Mouse (Mus musculus): ENCODE data around the gene Abcg5. TPM values are rescaled to one million over a fixed set of nuclear protein-coding genes. Genes with fewer than 3 reads are reported as not detected.

Gene Abcg5
- polyA plus RNA-seq, 1 experiment from 2014 or later: 0.50 TPM

DNA sequence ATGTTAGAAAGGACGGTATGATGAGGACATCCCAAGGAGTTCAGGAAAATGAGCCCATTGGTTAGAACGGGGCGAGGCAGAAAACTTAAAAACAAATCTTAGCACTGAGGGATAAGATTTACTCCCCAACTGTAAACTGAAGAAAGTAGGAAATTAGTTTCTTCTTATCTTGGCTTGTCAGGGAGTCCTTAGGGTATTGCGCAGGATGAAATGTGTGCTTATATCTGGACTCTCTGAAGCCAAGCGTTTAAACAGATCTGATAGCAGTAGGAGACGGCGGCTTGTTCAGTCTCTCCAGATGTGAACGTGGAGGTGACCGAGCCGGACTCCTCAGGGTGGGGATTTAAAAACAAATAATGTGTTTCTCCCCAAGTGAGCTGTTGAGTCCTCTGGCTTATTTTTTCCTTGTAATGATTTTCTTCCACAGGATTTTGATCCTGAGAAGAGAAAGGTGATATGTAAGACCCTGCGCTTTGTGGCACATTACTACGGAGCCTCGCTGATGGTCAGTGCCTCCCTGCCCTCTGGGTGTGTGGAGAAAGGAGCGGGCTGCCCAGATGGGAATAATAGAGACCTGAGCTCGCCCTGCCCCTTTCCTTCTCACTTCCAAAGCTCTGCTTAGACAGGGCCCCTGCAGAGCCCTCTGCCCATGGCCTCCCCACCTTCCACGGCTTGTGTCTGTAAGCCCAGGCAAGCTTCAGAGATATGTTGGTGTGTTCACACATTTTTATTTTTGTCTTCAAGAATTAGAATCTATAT, 38.3 kb downstream of the Abcg5 start:
- H3K27ac ChIP-seq (ENCODE audit: low read depth, low read length): no peak overlapping the region
- no peak overlapping the region for H3K4me2 ChIP-seq (ENCODE audit: low read depth, low read length)
- WGBS: 66% methylated on average over 16 of the region's 16 CpGs
- no peaks in the 10 kb centered on the region for H3K36me3 ChIP-seq (ENCODE audit: control insufficient read depth, insufficient read depth, low read length)
- no peak for ATAC-seq (ENCODE audit: low read depth)
- no peaks in the 10 kb centered on the region for H3K27me3 ChIP-seq (ENCODE audit: control insufficient read depth, insufficient read depth, low read length)
- H3K9ac ChIP-seq (replicated peaks; ENCODE audit: low read depth, low read length): no peak overlapping the region
- H3K4me3 ChIP-seq (ENCODE audit: low read depth, low read length): no peak overlapping the region
- H3K4me1 ChIP-seq (ENCODE audit: control insufficient read depth, insufficient read depth, low read length): 0 out of 2 replicates have a peak, but pooled peaks cover 2% of the 10 kb centered on the region
- H3K9me3 ChIP-seq (ENCODE audit: control insufficient read depth, low read length): no peaks in the 10 kb centered on the region

- no peaks in the 10 kb centered on the region for H3K27me3 ChIP-seq (ENCODE audit: control insufficient read depth, insufficient read depth, low read length)
- H3K9ac ChIP-seq (replicated peaks; ENCODE audit: low read depth, low read length): no peak overlapping the region
- H3K4me3 ChIP-seq (ENCODE audit: low read depth, low read length): no peak overlapping the region
- no peak overlapping the region for H3K27ac ChIP-seq (ENCODE audit: low read depth, low read length)
- 0 out of 2 replicates have a peak, but pooled peaks cover 2% of the 10 kb centered on the region for H3K4me1 ChIP-seq (ENCODE audit: control insufficient read depth, insufficient read depth, low read length)
- no peaks in the 10 kb centered on the region for H3K9me3 ChIP-seq (ENCODE audit: control insufficient read depth, low read length)
- no peak for ATAC-seq (ENCODE audit: low read depth)
- no peaks in the 10 kb centered on the region for H3K36me3 ChIP-seq (ENCODE audit: control insufficient read depth, insufficient read depth, low read length)
- H3K4me2 ChIP-seq (ENCODE audit: low read depth, low read length): no peak overlapping the region
- WGBS: 92% methylated on average over 9 of the region's 9 CpGs
Observed at GRCm38 (mm10) chr17:84642324-84642723, 40.5 kb downstream of the Abcg5 start.

GRCm38 (mm10) chr17:84641893-84642292, 40.9 kb downstream of the Abcg5 start:
- H3K27ac ChIP-seq (ENCODE audit: low read depth, low read length): no peak overlapping the region
- 0 out of 2 replicates have a peak, but pooled peaks cover 2% of the 10 kb centered on the region for H3K4me1 ChIP-seq (ENCODE audit: control insufficient read depth, insufficient read depth, low read length)
- H3K36me3 ChIP-seq (ENCODE audit: control insufficient read depth, insufficient read depth, low read length): no peaks in the 10 kb centered on the region
- H3K9me3 ChIP-seq (ENCODE audit: control insufficient read depth, low read length): no peaks in the 10 kb centered on the region
- H3K27me3 ChIP-seq (ENCODE audit: control insufficient read depth, insufficient read depth, low read length): no peaks in the 10 kb centered on the region
- no peak overlapping the region for H3K4me3 ChIP-seq (ENCODE audit: low read depth, low read length)
- no peak for ATAC-seq (ENCODE audit: low read depth)
- H3K4me2 ChIP-seq (ENCODE audit: low read depth, low read length): no peak overlapping the region
- no peak overlapping the region for H3K9ac ChIP-seq (replicated peaks; ENCODE audit: low read depth, low read length)
- WGBS: 31% methylated on average over 3 of the region's 3 CpGs

DNA sequence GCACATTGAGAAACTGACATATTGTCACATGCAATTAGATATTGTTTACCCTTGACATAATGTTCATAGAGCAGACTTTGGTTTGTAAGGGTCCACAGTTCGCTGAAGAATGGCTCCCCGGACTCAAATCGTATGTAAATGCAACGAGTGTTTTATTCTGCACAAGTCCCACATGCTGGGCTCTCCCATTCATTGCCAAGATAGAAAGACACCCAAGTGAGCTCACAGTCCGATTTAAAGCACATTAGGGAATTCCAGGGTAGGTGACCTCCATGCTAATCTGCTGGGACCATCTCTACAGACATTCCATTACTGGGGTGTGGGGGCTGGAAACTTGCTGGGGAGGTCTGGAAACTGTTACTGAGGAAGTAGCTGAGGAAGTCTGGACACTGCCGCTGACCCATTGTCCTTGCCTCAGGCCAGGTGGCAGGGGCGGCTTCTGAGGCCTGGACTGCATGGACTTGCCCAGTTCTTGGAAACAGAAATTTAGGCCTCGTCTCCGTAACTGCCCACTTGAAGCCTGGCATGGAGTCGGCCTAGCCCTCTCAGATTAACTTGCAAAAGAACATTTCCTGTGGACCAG, 42.9 kb downstream of the Abcg5 start:
- no peaks in the 10 kb centered on the region for H3K27me3 ChIP-seq (ENCODE audit: control insufficient read depth, insufficient read depth, low read length)
- no peak overlapping the region for H3K4me3 ChIP-seq (ENCODE audit: low read depth, low read length)
- no peak overlapping the region for H3K27ac ChIP-seq (ENCODE audit: low read depth, low read length)
- H3K9ac ChIP-seq (replicated peaks; ENCODE audit: low read depth, low read length): no peak overlapping the region
- no peak for ATAC-seq (ENCODE audit: low read depth)
- H3K9me3 ChIP-seq (ENCODE audit: control insufficient read depth, low read length): no peaks in the 10 kb centered on the region
- H3K36me3 ChIP-seq (ENCODE audit: control insufficient read depth, insufficient read depth, low read length): no peaks in the 10 kb centered on the region
- 61% methylated on average over 10 of the region's 10 CpGs for WGBS
- H3K4me1 ChIP-seq (ENCODE audit: control insufficient read depth, insufficient read depth, low read length): no peaks in the 10 kb centered on the region
- no peak overlapping the region for H3K4me2 ChIP-seq (ENCODE audit: low read depth, low read length)

- Histone ChIP-seq H3K4me3 (ENCODE audit: low read depth, low read length) (no peak overlapping the region), H3K9me3 (ENCODE audit: control insufficient read depth, low read length) (no peaks in the 10 kb centered on the region), H3K27ac (ENCODE audit: low read depth, low read length) (no peak overlapping the region), H3K27me3 (ENCODE audit: control insufficient read depth, insufficient read depth, low read length) (no peaks in the 10 kb centered on the region), H3K4me1 (ENCODE audit: control insufficient read depth, insufficient read depth, low read length) (no peaks in the 10 kb centered on the region), H3K9ac (replicated peaks; ENCODE audit: low read depth, low read length) (no peak overlapping the region), H3K4me2 (ENCODE audit: low read depth, low read length) (no peak overlapping the region), H3K36me3 (ENCODE audit: control insufficient read depth, insufficient read depth, low read length) (no peaks in the 10 kb centered on the region)
- ATAC-seq (ENCODE audit: low read depth): no peak
- WGBS: 92% methylated on average over 6 of the region's 6 CpGs
Observed at GRCm38 (mm10) chr17:84637971-84638370, 44.8 kb downstream of the Abcg5 start.

DNA sequence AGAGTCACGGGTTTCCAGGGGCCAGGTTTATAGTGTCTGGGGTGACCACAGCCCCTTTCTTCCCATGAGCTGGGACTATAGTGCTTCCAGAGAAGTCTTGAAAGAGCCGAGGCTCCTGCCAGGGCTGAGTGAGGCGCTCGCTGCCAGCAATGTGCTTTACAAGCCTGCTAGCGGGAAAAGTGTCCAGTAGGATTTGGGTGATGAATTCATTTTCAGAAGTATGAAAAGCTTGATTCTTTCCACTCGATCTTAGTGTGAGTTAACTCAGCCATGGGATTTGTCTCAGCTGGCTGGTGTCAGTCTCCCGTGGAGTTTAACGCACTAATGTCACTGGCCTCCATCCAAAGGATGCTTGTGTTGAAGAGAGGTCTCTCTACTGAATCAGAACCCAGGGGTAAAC, 46.5 kb downstream of the Abcg5 start:
- 61% methylated on average over 8 of the region's 8 CpGs for WGBS

DNA sequence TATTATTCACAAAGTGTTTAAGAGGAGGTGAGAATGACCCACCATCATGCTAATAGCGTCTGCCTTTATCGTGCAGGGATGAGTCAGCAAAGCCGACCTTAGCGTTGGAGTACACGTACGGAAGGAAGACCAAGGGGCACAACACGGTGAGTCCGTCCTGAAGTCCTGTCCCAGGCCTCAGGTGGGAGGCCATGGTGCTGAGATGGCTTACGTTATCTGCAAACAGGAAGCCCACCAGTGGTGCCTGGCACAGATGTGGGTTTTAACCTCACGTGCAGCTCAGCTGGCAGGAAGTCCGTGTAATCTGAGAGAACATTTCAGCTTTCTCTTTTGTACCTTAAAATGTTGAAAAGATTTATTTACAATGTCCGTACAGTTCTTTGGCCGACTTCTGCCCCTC, 49.4 kb downstream of the Abcg5 start:
- H3K27me3 ChIP-seq (ENCODE audit: control insufficient read depth, insufficient read depth, low read length): no peaks in the 10 kb centered on the region
- no peak overlapping the region for H3K27ac ChIP-seq (ENCODE audit: low read depth, low read length)
- H3K4me3 ChIP-seq (ENCODE audit: low read depth, low read length): no peak overlapping the region
- H3K4me1 ChIP-seq (ENCODE audit: control insufficient read depth, insufficient read depth, low read length): no peaks in the 10 kb centered on the region
- H3K9ac ChIP-seq (replicated peaks; ENCODE audit: low read depth, low read length): no peak overlapping the region
- H3K4me2 ChIP-seq (ENCODE audit: low read depth, low read length): no peak overlapping the region
- no peak for ATAC-seq (ENCODE audit: low read depth)
- H3K9me3 ChIP-seq (ENCODE audit: control insufficient read depth, low read length): no peaks in the 10 kb centered on the region
- H3K36me3 ChIP-seq (ENCODE audit: control insufficient read depth, insufficient read depth, low read length): no peaks in the 10 kb centered on the region
- WGBS: 87% methylated on average over 13 of the region's 13 CpGs

More for the DNA sequence above, 46.5 kb downstream of the Abcg5 start:
- no peak for ATAC-seq (ENCODE audit: low read depth)
- Histone ChIP-seq H3K27ac (ENCODE audit: low read depth, low read length) (no peak overlapping the region), H3K9me3 (ENCODE audit: control insufficient read depth, low read length) (no peaks in the 10 kb centered on the region), H3K4me2 (ENCODE audit: low read depth, low read length) (no peak overlapping the region), H3K36me3 (ENCODE audit: control insufficient read depth, insufficient read depth, low read length) (no peaks in the 10 kb centered on the region), H3K4me1 (ENCODE audit: control insufficient read depth, insufficient read depth, low read length) (no peaks in the 10 kb centered on the region), H3K9ac (replicated peaks; ENCODE audit: low read depth, low read length) (no peak overlapping the region), H3K4me3 (ENCODE audit: low read depth, low read length) (no peak overlapping the region), H3K27me3 (ENCODE audit: control insufficient read depth, insufficient read depth, low read length) (no peaks in the 10 kb centered on the region)

DNA sequence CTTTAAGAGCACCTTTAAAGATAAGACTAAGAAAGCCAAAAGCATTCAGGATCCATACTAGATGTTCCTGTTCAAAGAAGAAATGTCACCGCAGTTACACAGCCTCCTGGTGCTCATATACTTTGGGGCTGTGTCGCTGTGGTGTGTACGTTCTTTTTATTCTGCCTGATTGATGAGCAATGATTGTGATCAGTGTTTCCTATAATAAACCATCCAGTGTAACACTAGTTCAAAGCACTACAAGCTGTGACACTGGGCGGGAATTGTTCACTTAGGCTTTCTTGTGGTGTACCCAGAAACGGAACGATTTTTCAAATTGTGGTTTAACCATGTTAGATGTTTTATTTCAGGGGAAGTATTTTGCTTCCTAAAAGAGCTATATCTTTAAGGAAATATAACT, 51.0 kb downstream of the Abcg5 start:
- Histone ChIP-seq H3K27ac (ENCODE audit: low read depth, low read length) (no peak overlapping the region), H3K36me3 (ENCODE audit: control insufficient read depth, insufficient read depth, low read length) (no peaks in the 10 kb centered on the region)
- ATAC-seq (ENCODE audit: low read depth): no peak

GRCm38 (mm10) chr17:84628611-84629010, 54.2 kb downstream of the Abcg5 start:
- Histone ChIP-seq H3K36me3 (ENCODE audit: control insufficient read depth, insufficient read depth, low read length) (no peaks in the 10 kb centered on the region), H3K27me3 (ENCODE audit: control insufficient read depth, insufficient read depth, low read length) (no peaks in the 10 kb centered on the region), H3K9ac (replicated peaks; ENCODE audit: low read depth, low read length) (no peak overlapping the region), H3K27ac (ENCODE audit: low read depth, low read length) (no peak overlapping the region), H3K4me1 (ENCODE audit: control insufficient read depth, insufficient read depth, low read length) (peaks cover 4% of the 10 kb centered on the region; the same call in 1 of the 2 replicates), H3K9me3 (ENCODE audit: control insufficient read depth, low read length) (no peaks in the 10 kb centered on the region), H3K4me3 (ENCODE audit: low read depth, low read length) (no peak overlapping the region), H3K4me2 (ENCODE audit: low read depth, low read length) (no peak overlapping the region)
- WGBS: 88% methylated on average over 9 of the region's 9 CpGs
- ATAC-seq (ENCODE audit: low read depth): no peak

More for the DNA sequence above, 51.0 kb downstream of the Abcg5 start:
- no peak overlapping the region for H3K4me2 ChIP-seq (ENCODE audit: low read depth, low read length)
- H3K9me3 ChIP-seq (ENCODE audit: control insufficient read depth, low read length): no peaks in the 10 kb centered on the region
- no peak overlapping the region for H3K4me3 ChIP-seq (ENCODE audit: low read depth, low read length)
- H3K27me3 ChIP-seq (ENCODE audit: control insufficient read depth, insufficient read depth, low read length): no peaks in the 10 kb centered on the region
- no peak overlapping the region for H3K9ac ChIP-seq (replicated peaks; ENCODE audit: low read depth, low read length)
- 83% methylated on average over 6 of the region's 6 CpGs for WGBS
- H3K4me1 ChIP-seq (ENCODE audit: control insufficient read depth, insufficient read depth, low read length): peaks cover 2% of the 10 kb centered on the region; the same call in 1 of the 2 replicates

Measured in neural tube, embryonic 14.5 days (tissue).